ENCODE assay signal across 12 mouse cellular contexts in genomic region chrX:59179627-59180026, GRCm38 (mm10).
DNase-seq lines count a peak whose midpoint lies in the region; ATAC-seq lines count a peak whose summit lies in the region.
"Had no signal": no experiment of that assay in that cellular context is flagged by ENCODE, and none has a peak within 500 bp of the region (broad histone marks: within the 10 kb centered on the region; RNA-seq: fewer than 3 reads in every experiment).

No protein-coding gene starts in this region.

- peaks cover 2% of the 10 kb centered on the region in 2 experiments; a peak in 2 of 4 replicates for H3K4me1 ChIP-seq in heart, embryonic 14.5 days (ENCODE audit: control insufficient read depth in 2 of 2, insufficient read depth in 2 of 2, low read length in 2 of 2)
- H3K4me1 ChIP-seq in forebrain, embryonic 13.5 days, result peaks cover 11% of the 10 kb centered on the region
- H3K4me1 ChIP-seq in forebrain, embryonic 16.5 days (replicated peaks; ENCODE audit: control insufficient read depth, insufficient read depth, low read length), result peaks cover 10% of the 10 kb centered on the region
- no peaks in the 10 kb centered on the region for H3K4me1 ChIP-seq in midbrain, embryonic 14.5 days (ENCODE audit: control insufficient read depth, insufficient read depth, low read length)
- H3K4me1 ChIP-seq: embryonic facial prominence, embryonic 12.5 days; neural tube, embryonic 12.5 days had no signal

- no peaks in the 10 kb centered on the region for H3K9me3 ChIP-seq in heart, embryonic 14.5 days (ENCODE audit: control insufficient read depth, low read length)
- no peaks in the 10 kb centered on the region for H3K9me3 ChIP-seq in forebrain, embryonic 13.5 days (replicated peaks)
- no peaks in the 10 kb centered on the region for H3K9me3 ChIP-seq in forebrain, embryonic 16.5 days (ENCODE audit: control insufficient read depth, low read length)
- H3K9me3 ChIP-seq in midbrain, embryonic 14.5 days (ENCODE audit: control insufficient read depth, low read length), result no peaks in the 10 kb centered on the region
- H3K9me3 ChIP-seq: embryonic facial prominence, embryonic 12.5 days; neural tube, embryonic 12.5 days had no signal

- H3K27me3 ChIP-seq in heart, embryonic 14.5 days (ENCODE audit: control insufficient read depth, insufficient read depth, low read length), result no peaks in the 10 kb centered on the region
- H3K27me3 ChIP-seq in forebrain, embryonic 13.5 days, result no peaks in the 10 kb centered on the region
- H3K27me3 ChIP-seq in forebrain, embryonic 16.5 days (replicated peaks; ENCODE audit: control insufficient read depth, insufficient read depth, low read length), result no peaks in the 10 kb centered on the region
- no peaks in the 10 kb centered on the region for H3K27me3 ChIP-seq in midbrain, embryonic 14.5 days (ENCODE audit: control insufficient read depth, insufficient read depth, low read length)
- H3K27me3 ChIP-seq: embryonic facial prominence, embryonic 12.5 days; neural tube, embryonic 12.5 days had no signal

- H3K9ac ChIP-seq in heart, embryonic 14.5 days (ENCODE audit: low read length), result peak overlapping the region; percentile 28; the same call in 1 of the 2 replicates
- no peak overlapping the region for H3K9ac ChIP-seq in forebrain, embryonic 13.5 days
- H3K9ac ChIP-seq in forebrain, embryonic 16.5 days (replicated peaks; ENCODE audit: low read depth, low read length), result no peak overlapping the region
- H3K9ac ChIP-seq in midbrain, embryonic 14.5 days (replicated peaks; ENCODE audit: low read length), result 0 out of 2 replicates have a peak overlapping the region, but pooled peaks have one; percentile 12
- H3K9ac ChIP-seq: embryonic facial prominence, embryonic 12.5 days; lung, embryonic 14.5 days; neural tube, embryonic 12.5 days had no signal

- 52% methylated on average over 4 of the region's 4 CpGs for WGBS in heart, embryonic 14.5 days
- 49% methylated on average over 4 of the region's 4 CpGs for WGBS in forebrain, embryonic 13.5 days
- WGBS in forebrain, embryonic 16.5 days, result 46% methylated on average over 4 of the region's 4 CpGs
- WGBS in midbrain, embryonic 14.5 days, result 44% methylated on average over 4 of the region's 4 CpGs

- 0 out of 4 replicates have a peak overlapping the region, but pooled peaks of 1 of the 2 experiments have one; percentile 6 for H3K4me3 ChIP-seq in heart, embryonic 14.5 days (ENCODE audit: control insufficient read depth in 1 of 2, insufficient read depth in 1 of 2, low read depth in 1 of 2, low read length in 2 of 2)
- no peak overlapping the region for H3K4me3 ChIP-seq in forebrain, embryonic 13.5 days
- H3K4me3 ChIP-seq in forebrain, embryonic 16.5 days (replicated peaks; ENCODE audit: low read length), result no peak overlapping the region
- no peak overlapping the region for H3K4me3 ChIP-seq in midbrain, embryonic 14.5 days (replicated peaks; ENCODE audit: low read depth, low read length)
- H3K4me3 ChIP-seq: embryonic facial prominence, embryonic 12.5 days; neural tube, embryonic 12.5 days had no signal

- H3K27ac ChIP-seq in heart, embryonic 14.5 days (replicated peaks in 1 of 2; ENCODE audit: control insufficient read depth in 1 of 2, insufficient read depth in 1 of 2, low read depth in 2 of 2, low read length in 2 of 2), result peak overlapping the region; percentile 34 to 60
- H3K27ac ChIP-seq in forebrain, embryonic 13.5 days, result peak overlapping the region; percentile 66
- peak overlapping the region; percentile 43; the same call in 1 of the 2 replicates for H3K27ac ChIP-seq in forebrain, embryonic 16.5 days (ENCODE audit: low read length)
- peak overlapping the region; percentile 55 for H3K27ac ChIP-seq in midbrain, embryonic 14.5 days (replicated peaks; ENCODE audit: low read depth, low read length)
- H3K27ac ChIP-seq: embryonic facial prominence, embryonic 12.5 days; neural tube, embryonic 12.5 days had no signal

- ATAC-seq in heart, embryonic 14.5 days (ENCODE audit: insufficient number of reproducible peaks, insufficient read depth, low FRiP score, low read depth), result no peak
- ATAC-seq in forebrain, embryonic 13.5 days, result no peak; the same call in 1 of the 2 replicates
- ATAC-seq in forebrain, embryonic 16.5 days, result peak; percentile 16
- no peak for ATAC-seq in midbrain, embryonic 14.5 days (ENCODE audit: low FRiP score, low TSS enrichment)
- ATAC-seq: CD4-positive, CD25-positive, alpha-beta regulatory T cell, adult 4 months; inflammation-experienced regulatory T-cells, adult 6 months had no signal

- no peaks in the 10 kb centered on the region for H3K36me3 ChIP-seq in heart, embryonic 14.5 days (ENCODE audit: control insufficient read depth, insufficient read depth, low read length)
- no peaks in the 10 kb centered on the region for H3K36me3 ChIP-seq in forebrain, embryonic 13.5 days (ENCODE audit: poor library complexity, severe bottlenecking)
- H3K36me3 ChIP-seq in forebrain, embryonic 16.5 days (ENCODE audit: control insufficient read depth, insufficient read depth), result no peaks in the 10 kb centered on the region
- H3K36me3 ChIP-seq in midbrain, embryonic 14.5 days (ENCODE audit: control insufficient read depth, insufficient read depth, low read length), result no peaks in the 10 kb centered on the region
- H3K36me3 ChIP-seq: embryonic facial prominence, embryonic 12.5 days; neural tube, embryonic 12.5 days had no signal

- DNase-seq in heart, postnatal 14 days, result no peak
- DNase-seq in midbrain, embryonic 14.5 days, result no peak
- DNase-seq in spleen, postnatal 10 days (ENCODE audit: low spot score in 2 of 2), result no peak
- DNase-seq in right cerebral cortex, postnatal 4 days, result no peak

- peak overlapping the region; percentile 37 for H3K4me2 ChIP-seq in heart, embryonic 14.5 days (ENCODE audit: low read length)
- no peak overlapping the region; the same call in 1 of the 2 replicates for H3K4me2 ChIP-seq in forebrain, embryonic 13.5 days
- H3K4me2 ChIP-seq in forebrain, embryonic 16.5 days (ENCODE audit: low read length), result no peak overlapping the region
- H3K4me2 ChIP-seq in midbrain, embryonic 14.5 days (ENCODE audit: low read length), result peak overlapping the region; percentile 20
- H3K4me2 ChIP-seq: embryonic facial prominence, embryonic 12.5 days; lung, embryonic 14.5 days; neural tube, embryonic 12.5 days had no signal

- intact Hi-C loops in heart, postnatal 14 days (cut with DNase I), result loop anchor here (5.0 kb wide), 1 partner anchor 848 kb away; no protein-coding TSS in a partner anchor

Comparison
In these comparisons a context has a peak if more than half of its experiments do, and no peak if none do; other contexts are left out.
1. H3K4me2 ChIP-seq: peak in heart, embryonic 14.5 days (single experiment) and midbrain, embryonic 14.5 days (single experiment); none in forebrain, embryonic 13.5 days (single experiment) and forebrain, embryonic 16.5 days (single experiment).
2. H3K9ac ChIP-seq: peak in heart, embryonic 14.5 days (single experiment) and midbrain, embryonic 14.5 days (single experiment); none in forebrain, embryonic 13.5 days (single experiment) and forebrain, embryonic 16.5 days (single experiment).
3. Peak in every context shown above with its lines, with median percentiles within 50 percentile points of each other: H3K27ac ChIP-seq.